ENCODE assay signal across 11 mouse cellular contexts in the genomic region with DNA sequence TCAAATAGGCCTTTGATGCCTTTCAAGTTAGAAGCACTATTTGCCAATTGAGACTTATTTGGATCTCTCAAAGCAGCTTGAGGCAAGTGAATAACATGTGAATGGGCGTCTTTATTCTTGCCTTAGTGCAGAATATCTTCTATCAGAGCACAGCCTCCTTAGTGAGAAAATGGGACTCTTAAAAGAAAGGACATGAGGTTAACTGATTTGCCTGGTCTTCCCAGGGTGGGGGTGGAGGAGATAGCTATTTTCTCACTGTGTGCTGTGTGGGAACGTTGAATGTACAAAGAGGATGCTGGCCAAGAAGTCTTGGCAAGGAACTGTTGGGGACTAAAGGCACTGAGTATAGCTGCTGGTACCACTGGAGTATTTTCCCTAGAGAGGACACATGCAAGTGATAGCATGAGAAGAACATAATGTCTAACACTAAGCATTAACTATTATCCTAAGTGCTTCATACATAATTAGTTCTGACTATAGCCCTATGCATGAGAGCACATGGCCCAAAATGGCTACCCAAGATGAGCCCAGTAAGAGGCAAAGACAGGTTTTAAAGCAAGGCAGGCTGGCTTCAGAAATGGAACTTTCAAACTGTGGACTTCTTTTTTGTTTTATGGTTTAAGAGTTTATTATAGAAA. TPM values are rescaled to one million over a fixed set of nuclear protein-coding genes. Genes with fewer than 3 reads are reported as not detected.
DNase-seq lines count a peak whose midpoint lies in the region; ATAC-seq lines count a peak whose summit lies in the region.
"Had no signal": no experiment of that assay in that cellular context is flagged by ENCODE, and none has a peak within 500 bp of the region (broad histone marks: within the 10 kb centered on the region; RNA-seq: fewer than 3 reads in every experiment).

No protein-coding gene starts in this region.

- H3K9me3 ChIP-seq in midbrain, embryonic 13.5 days = no peaks in the 10 kb centered on the region
- H3K9me3 ChIP-seq: embryonic facial prominence, embryonic 12.5 days; liver, embryonic 12.5 days had no signal

- peak; percentile 80 for ATAC-seq in frontal cortex, adult (ENCODE audit: low TSS enrichment)
- ATAC-seq in midbrain, embryonic 13.5 days = peak; percentile 70
- ATAC-seq in activated CD4-positive, CD25-positive, alpha-beta regulatory T cell, adult 4 months = no peak
- ATAC-seq: liver, embryonic 12.5 days had no signal

- H3K27ac ChIP-seq in midbrain, embryonic 13.5 days = no peak overlapping the region
- H3K27ac ChIP-seq: embryonic facial prominence, embryonic 12.5 days; liver, embryonic 12.5 days had no signal

- no peaks in the 10 kb centered on the region for H3K27me3 ChIP-seq in midbrain, embryonic 13.5 days
- H3K27me3 ChIP-seq: embryonic facial prominence, embryonic 12.5 days; liver, embryonic 12.5 days had no signal

- WGBS in midbrain, embryonic 13.5 days = 12% methylated on average over 2 of the region's 2 CpGs

- H3K4me3 ChIP-seq in midbrain, embryonic 13.5 days (replicated peaks) = no peak overlapping the region

- no peaks in the 10 kb centered on the region for H3K36me3 ChIP-seq in midbrain, embryonic 13.5 days
- H3K36me3 ChIP-seq: embryonic facial prominence, embryonic 12.5 days; liver, embryonic 12.5 days had no signal

- H3K9ac ChIP-seq in midbrain, embryonic 13.5 days (replicated peaks) = no peak overlapping the region
- H3K9ac ChIP-seq: embryonic facial prominence, embryonic 12.5 days; liver, embryonic 12.5 days had no signal

- H3K4me1 ChIP-seq in midbrain, embryonic 13.5 days (replicated peaks) = peaks cover 4% of the 10 kb centered on the region; the same call in 1 of the 2 replicates
- H3K4me1 ChIP-seq: embryonic facial prominence, embryonic 12.5 days; liver, embryonic 12.5 days had no signal

- H3K4me2 ChIP-seq in midbrain, embryonic 13.5 days (replicated peaks) = no peak overlapping the region

- no peak for DNase-seq in frontal cortex, postnatal 25 days (ENCODE audit: low spot score in 2 of 2)
- peak; percentile 42 for DNase-seq in brain, embryonic 18.5 days (ENCODE audit: low read depth, low spot score)
- peak; percentile 4 for DNase-seq in gonadal fat pad, adult 2 months (ENCODE audit: low read depth)
- no peak for DNase-seq in spleen, postnatal 4 days (ENCODE audit: low spot score in 2 of 2)
- DNase-seq in ovary, postnatal 14 days (ENCODE audit: low spot score) = no peak
- DNase-seq: gastrocnemius, postnatal 36 days had no signal

RNA-seq across cellular contexts. Expression of gene Fabp7, which starts 40.4 kb away (rescaled TPM):
- polyA plus RNA-seq in gonadal fat pad, adult 2 months (2012; rRNA removed) = 0.45 and 0.75 TPM in 2 replicates
- 1,295 and 1,380 TPM in 2 replicates for polyA plus RNA-seq in midbrain, embryonic 13.5 days (2015; fragmentation: Nextera tagmentation; extraction: Ambion mirVana)
- polyA plus RNA-seq in activated CD4-positive, CD25-positive, alpha-beta regulatory T cell, adult 4 months (2017; shearing (Covaris generic)) = not detected

RNA-seq across cellular contexts. Expression of gene Smpdl3a, which starts 49.9 kb away (rescaled TPM):
- 81.2 and 82.3 TPM in 2 replicates for polyA plus RNA-seq in gonadal fat pad, adult 2 months (2012; rRNA removed)
- 9.6 and 14.1 TPM in 2 replicates for polyA plus RNA-seq in midbrain, embryonic 13.5 days (2015; fragmentation: Nextera tagmentation; extraction: Ambion mirVana)
- polyA plus RNA-seq in activated CD4-positive, CD25-positive, alpha-beta regulatory T cell, adult 4 months (2017; shearing (Covaris generic)) = 100 to 1,000 TPM; 146 TPM

Comparison
In these comparisons a context has a peak if more than half of its experiments do, and no peak if none do; other contexts are left out.
1. DNase-seq: peak in brain, embryonic 18.5 days (single experiment) and gonadal fat pad, adult 2 months (single experiment); none in frontal cortex, postnatal 25 days (0 of 2), spleen, postnatal 4 days (0 of 2) and ovary, postnatal 14 days (single experiment).
2. RNA of gene Fabp7, which starts 40.4 kb away (polyA plus RNA-seq): 1,295 to 1,380 TPM in midbrain, embryonic 13.5 days; 0.45 to 0.75 TPM in gonadal fat pad, adult 2 months and not detected in activated CD4-positive, CD25-positive, alpha-beta regulatory T cell, adult 4 months; every median in the first group is over 100 times any median in the second.